Mouse (Mus musculus) CD4-positive helper T cell, adult 2 months (primary cell): ENCODE measurements around the gene Agtrap.
"Not testable (repeated sequence)": the region's sequence is repeated elsewhere in the genome, so short reads cannot be mapped to it uniquely, and the experiment has no call there.

ENCODE experiments used
- DNase-seq: peaks from one replicate; pipeline ENCODE4 v3.0.0-alpha.2; 2012; ENCODE audit warnings: low read depth, missing footprints, low spot score

The Agtrap gene

DNA sequence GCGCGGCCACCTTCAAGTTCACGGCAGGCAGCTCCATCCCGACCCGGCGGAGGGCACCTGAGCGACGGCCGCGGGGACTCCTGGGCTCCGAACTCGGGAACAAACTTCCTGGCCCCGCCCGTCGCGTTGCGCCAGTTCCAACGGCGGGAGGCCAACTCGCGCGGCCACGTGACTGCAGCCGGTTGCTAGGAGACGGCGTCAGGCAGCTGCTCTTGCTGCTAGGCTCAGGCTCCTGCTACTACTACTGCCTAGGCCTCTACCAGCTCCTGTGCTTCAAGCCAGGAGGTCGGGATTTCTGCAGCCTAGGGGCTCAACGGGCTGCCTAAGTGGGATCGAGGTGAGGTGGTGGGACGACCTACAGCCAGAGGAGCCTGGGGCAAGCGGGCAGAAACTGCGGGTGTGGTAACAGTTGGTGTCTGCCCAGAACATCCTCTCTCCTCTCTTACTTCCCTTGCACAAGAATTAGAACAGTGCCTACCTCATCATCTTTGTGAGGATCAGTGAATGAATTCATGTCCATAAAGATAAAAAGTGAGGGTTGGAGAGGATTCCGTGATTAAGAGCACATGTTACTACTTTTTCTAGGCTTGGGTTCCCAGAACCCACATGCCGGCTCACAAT, at the start of gene Agtrap:
Gene Agtrap, minus strand, starts transcription at position 125 of the 621 bp plus-strand sequence.
- DNase-seq = peak; percentile 91

DNA sequence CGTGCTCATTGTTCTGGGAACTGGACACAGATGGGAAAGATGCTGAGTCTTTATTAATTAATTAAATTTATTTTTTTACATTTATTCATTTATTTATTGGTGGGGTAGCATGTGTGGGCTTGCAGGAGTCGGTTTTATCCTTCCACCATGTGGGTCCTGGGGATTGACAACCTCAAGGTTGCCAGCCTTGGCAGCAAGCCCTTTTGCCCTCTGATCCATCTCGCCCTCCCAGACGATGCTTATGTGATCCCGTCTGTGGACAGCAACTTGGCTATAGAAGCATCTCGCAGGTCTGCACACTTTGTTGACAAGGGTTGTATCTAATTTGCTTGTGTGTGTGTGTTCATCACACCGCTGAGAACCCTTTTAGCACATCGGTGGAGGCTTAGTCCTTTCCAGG, 49.7 kb upstream of the Agtrap start:
- DNase-seq = no peak

DNA sequence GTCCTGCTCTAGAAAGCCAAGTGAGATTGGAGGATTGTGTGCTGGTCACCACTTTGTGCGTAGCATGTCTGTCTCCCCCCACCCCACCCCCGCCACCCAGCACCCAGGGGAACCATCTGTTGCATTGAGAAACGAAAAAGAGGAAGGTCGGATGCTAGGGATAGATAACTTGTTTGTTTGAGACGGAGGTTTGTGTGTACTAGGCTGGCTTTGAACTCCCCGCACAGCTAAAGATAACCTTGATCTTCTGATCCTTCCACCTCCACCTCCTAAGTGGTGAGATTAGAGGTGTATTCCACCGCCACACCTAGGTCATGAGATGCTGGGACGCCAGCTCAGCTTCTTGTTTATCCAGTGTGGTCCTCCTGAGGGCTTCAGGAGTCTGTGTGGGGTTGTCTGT, 47.2 kb upstream of the Agtrap start:
- no peak for DNase-seq

DNA sequence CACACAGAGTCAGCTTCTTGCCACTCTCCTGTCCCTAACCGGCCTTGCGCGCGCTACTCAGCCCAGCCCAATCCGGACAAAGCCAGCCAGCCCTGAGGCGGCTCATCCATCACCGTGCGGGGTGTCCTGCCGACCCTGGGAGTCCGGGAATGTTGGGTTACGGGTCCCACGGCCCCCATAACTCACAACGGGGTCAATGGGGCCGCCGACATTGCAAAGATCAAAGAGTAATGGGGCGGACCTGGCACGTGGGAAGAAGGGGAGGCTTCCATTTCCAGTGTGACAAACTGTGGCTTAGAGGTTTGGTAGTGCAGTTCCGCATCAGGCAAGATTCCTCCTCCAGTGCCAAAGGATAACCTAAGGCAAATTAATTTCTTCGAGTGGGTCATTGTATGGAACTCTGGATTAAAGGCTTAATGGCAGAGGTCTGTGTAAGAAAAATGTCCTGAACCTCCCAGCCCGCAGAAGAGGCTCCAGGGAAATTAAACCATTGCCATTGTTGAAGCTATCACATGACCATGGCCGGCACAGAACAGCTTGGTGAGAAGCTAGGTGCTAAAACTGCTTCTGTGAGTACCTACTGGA, 43.8 kb upstream of the Agtrap start:
- DNase-seq = no peak

DNA sequence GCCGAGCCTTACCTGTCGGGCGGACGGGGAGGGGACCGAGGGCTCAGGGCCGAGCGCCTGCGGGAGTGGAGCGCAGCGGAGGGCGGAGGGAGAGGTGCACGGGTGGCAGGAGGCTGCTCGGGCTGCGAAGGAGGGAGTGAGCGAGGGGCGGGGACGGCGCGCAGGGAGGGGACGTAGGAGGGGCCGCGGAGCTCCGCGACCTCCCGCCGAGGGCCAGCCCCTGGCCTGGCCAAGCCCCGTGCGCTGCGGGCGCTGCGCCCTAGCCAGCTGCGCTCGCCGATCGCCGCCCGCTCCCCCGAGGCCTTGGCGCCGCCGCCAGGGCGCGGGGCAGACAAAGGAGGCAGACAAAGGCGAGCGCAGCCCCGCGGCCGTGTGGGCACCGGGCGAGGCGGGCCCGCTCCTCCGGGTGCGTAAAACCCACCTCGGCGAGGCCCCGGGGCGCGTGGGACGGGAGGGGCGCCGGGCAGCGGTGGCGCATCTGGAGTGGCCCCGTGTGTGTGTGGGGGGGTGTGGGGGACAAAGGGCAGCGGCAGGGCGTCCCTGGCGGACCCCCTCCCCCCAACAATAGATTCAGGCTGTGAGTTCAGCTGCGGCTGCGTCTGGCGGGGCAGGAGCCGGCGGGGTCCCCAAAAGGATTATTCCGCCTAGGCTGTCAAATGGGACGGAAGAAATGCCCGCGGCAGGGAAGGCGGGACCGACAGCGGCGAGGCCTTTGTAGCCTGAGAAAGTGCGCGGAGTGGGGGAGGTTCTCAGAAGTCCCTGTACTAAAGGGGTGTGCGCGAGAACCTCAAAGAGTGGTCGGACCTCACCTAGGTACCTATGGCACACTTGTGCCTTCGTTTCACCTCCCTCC, 43.0 kb upstream of the Agtrap start, which contains the start of gene Draxin:
Gene Draxin, minus strand, starts transcription at position 138 of the 853 bp plus-strand sequence.
- DNase-seq = no peak

DNA sequence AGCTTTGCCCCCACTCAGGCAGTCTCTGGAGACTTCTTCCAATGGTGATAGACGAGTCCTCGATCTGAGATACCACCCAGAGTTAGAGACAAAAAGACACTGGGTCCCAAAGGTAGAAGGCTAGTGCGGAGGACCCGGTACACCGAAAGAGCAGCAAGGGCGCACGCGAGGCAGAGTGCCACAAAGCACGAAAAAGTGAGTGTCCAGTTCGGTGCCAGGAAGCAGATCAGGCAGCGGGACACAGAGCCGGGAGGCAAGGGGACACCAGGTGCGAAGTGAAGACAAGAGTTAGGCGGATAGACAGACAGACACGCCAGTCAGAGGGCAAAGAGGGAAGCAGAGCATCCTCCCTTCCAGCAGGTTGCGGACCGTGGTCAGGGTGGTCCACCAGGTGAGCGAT, 42.3 kb upstream of the Agtrap start, which contains the start of gene Mad2l2:
Gene Mad2l2, plus strand, starts transcription at position 252 of the 400 bp plus-strand sequence.
- DNase-seq = no peak

DNA sequence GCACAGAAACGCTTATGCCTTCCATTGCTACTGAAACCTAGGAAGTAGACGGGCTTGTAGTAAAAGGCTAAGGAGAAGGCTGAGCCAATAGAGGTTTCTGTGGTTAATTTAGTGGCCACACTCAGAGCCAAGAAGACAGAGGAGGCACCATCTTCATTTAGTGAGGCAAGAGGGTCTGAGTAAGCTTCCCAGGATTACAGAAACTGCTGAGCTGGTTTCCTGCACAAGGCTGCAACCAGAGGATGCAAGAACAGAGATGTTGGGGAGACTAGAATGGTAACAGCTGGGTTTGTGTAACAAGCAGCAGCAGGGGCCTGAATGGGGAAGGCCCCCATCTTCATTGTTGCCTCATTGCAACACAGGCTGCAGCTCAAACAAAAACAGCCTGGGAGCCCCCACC, 40.8 kb upstream of the Agtrap start:
- DNase-seq = no peak

DNA sequence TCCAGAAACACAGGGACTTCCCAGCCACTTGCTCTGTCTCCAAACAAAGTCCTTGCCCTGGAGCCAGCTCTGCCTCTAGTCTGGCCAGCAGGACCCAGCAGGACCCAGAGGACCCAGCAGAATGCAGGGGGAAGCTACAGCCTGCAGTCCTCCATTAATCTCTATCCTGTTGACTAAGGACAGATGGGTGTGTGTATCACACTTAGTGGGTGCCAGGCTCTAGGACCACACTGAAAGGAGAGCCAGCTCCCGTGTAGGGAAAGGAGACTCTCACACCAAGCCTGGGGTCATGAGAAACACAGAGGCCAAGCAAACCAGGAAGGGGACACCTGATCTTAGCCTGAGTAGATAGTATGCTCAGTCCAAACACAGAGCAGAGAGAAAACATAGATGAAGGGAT, 40.4 kb upstream of the Agtrap start:
- no peak for DNase-seq

DNA sequence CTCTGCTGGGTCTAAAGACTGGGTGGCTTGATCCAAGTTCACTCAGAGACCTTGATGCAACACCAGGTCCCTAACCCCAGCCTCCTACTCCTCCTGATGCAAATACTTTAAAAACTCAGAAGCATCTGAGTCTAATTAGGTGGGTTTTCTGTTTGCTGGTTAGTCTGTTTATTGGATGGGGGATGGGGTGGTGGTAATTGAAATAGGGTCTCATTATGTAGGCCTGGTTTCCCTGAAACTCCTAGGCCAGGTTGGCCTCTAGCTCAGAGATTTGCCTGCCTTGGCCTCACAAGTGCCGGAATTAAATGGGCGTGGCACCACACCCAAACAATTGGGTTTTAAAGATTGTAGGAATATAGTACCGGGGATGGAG, 34.8 kb upstream of the Agtrap start:
- no peak for DNase-seq

DNA sequence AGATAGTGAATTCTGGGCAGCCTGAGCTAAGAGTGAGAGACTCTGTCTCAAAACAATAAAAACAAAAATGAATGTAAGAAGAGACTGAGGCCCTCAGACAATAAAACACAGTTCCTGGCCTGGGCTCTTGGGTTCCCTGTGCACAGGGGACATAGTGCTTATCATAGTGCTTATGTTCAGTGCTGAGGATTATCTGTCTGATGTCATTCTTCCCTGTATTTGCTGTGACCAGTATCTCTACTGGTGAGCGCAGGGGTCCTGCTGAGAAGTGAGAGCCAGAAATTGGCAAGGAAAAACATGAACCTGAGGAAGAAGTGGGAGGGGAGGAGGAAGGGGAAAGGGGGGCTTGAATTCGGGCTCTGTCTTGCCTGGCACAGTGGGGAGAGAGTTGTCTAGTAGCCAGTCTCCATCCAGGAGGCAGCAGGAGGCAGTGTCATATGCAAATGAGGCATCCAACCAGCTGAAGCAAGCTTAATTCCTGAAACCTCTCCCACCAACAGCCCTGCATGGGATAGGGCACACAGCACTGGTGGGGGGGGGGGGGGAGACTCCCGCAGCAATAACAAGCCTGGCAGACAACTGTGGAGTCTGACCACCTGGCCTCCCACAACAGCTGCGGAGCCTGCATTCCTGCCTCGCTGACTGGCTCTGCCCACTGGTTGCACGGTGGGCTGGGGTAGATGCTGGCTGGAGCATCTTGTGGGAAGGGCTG, 34.3 kb upstream of the Agtrap start:
- DNase-seq = no peak

DNA sequence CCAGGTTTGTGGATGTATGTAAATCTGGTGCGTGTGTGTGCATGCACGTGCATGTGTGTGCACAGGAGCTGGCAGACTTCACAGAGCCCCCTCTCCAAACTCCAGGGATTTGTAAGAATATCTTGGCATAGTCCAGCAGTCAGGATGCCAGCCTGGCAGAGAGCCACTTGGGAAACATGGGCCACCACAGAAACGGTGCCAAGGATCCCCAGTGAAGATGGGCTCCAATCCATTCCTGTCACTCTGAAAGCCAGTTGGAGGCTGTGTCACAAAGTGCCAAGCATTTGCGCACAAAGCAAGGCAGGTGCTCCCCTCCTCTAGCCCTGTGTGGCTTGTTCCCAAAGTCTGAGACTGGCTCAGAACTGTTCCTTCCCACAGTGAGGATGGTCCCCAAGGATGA, 33.5 kb upstream of the Agtrap start:
- DNase-seq = no peak

DNA sequence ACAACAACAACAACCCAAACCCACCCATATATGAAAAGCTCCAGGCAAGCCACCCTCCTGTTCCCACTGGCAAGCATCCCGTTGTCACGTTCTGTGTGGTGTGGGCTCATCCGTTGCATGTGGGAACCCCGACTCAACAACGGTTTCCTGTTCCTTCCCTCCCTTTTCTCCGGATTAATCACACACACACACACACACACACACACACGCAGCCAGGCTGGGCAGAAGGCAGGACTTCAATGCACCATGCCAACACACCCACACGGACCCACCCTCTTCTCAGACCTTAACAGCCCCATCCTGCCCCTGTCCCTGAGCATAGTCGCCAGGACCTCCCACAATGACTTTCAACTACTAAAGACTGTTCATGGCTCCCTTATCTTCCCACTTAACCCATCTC, 32.7 kb upstream of the Agtrap start:
- no peak for DNase-seq

DNA sequence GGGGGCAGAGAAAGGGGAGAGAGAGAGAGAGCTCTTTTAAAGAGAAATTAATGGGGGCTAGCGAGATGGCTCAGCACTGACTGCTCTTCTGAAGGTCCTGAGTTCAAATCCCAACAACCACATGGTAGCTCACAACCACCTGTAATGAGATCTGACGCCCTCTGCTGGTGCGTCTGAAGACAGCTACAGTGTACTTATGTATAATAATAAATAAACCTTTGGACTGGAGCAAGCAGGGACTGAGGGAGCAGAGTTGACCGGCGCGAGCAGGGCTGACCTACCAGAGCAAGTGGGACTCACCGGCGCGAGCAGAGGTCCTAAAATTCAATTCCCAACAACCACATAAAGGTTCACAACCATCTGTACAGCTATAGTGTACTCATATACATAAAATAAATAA, 31.7 kb upstream of the Agtrap start:
- DNase-seq = not testable (repeated sequence)

DNA sequence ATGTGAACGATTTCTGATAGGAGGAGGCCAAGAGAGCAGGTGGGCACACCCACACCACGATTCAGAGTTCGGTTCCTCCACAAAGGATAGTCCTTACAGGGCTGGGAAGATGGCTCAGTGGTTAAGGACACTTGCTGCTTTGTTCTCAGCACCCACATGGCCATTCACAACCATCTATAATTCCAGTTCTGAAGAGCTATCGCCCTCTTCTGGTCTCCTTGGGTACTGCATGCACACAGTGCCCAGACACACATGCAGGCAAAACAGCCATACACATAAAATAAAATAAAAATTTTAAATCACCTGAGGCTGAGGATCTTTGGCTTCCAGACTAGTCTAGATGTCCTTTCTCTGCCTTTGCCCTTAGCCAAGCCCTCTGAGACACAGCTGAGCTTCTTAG, 29.6 kb upstream of the Agtrap start:
- DNase-seq = no peak

DNA sequence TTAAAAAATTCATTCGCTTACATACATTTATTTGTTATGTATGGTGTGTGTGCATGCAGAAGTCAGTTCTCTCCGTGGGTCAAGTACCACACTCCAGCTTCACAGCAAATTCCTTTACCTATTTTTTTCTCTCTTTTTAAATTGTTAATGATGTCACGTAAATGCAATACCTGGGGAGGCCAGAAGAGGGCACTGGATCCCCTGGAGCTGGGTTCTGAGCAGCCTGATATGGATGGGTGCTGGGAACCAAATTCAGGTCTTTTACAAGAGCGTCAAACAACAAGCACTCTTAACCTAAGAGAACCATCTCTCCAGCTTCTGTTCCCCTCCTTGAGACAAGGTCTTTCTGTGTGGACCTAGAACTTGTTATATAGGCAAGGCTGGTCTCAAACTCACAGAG, 28.8 kb upstream of the Agtrap start:
- DNase-seq = peak; percentile 23

DNA sequence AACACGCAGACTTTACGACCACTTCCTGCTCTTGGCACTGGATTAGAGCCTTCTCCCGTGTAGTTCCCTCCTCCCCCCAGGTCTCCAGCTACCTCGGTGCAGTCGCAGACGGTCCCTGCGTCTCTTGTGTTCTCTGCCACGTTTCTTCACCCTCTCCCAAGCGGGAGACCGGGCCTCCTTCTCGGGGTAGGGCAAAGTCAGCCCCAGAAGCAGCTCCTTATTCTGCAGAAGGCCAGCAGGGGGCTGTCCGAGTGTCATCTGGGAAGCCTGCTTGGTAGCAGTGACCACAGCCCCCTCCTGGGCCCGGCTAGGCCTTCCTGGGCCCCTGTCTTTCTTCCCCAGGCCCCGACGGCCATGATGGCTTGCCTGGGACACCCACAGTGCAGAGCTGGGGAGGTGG, 27.6 kb upstream of the Agtrap start:
- DNase-seq = peak; percentile 44

DNA sequence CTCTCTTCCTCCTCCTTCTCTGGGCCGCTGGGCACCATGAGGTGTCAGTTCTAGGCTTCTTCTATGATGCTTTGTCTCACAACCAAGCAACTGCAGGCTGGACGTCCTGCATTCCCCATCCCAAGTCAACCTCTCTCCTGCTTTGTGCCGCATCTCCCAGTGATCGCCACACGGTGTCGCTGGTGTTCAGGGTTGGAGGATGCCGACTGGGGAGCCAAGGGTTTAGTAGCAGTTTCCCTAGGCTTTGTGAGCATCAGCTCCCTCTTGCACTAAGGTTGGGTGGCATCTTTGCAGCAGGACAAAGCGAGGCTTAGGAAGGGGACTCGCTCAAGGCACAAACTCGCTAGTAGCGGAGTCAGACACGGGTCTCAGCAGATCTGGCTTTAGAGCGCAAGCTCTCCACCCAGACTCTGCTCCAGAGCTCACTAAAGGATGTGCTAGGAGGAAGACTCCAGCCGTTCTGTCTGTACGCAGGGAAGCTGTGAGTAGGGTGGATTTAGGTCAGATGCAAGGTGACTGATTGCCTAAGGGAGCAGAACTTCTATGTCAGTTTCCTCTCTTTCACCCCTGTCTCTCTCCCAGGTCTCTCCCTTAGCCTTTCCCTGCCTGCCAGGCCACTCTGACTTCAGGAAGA, 27.0 kb upstream of the Agtrap start:
- peak; percentile 75 for DNase-seq

DNA sequence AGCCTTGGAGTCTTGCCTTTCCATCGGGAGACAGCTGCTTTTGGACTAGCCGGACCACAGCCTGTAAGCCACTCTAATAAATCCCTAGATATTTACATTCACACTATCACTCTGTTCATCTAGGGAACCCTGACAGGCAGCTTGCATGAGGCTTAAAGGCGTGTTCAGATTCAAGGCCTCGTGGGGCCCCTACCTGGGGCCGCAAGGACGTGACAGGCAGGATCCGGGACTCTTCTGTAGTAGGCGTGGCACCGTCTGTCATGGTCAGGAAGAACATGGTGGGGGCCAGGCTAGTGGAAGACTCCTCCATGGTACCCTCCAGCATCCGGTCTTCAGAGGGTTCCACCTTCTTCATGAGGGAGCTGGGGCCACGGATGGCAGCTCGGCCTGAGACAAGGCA, 24.7 kb upstream of the Agtrap start:
- no peak for DNase-seq

DNA sequence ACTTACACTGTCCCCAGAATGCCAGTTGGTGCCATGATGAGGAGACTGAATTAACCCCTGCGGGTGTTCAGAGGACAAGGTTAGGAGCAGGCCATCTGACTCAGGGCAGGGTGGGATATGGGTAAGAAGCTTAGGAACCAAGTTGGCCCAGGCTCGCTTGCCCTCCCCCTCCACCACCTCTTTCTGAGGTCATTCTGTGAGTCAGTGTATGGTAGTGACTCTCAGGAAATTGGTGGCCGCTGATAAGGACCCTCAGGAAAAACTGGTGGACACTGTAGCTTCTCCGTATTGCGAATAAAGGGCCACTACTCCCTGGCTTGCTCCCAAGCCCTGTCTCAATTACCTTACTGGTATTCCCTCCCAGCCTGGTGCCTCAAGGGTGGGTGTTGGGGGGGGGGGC, 21.4 kb upstream of the Agtrap start:
- DNase-seq = no peak

DNA sequence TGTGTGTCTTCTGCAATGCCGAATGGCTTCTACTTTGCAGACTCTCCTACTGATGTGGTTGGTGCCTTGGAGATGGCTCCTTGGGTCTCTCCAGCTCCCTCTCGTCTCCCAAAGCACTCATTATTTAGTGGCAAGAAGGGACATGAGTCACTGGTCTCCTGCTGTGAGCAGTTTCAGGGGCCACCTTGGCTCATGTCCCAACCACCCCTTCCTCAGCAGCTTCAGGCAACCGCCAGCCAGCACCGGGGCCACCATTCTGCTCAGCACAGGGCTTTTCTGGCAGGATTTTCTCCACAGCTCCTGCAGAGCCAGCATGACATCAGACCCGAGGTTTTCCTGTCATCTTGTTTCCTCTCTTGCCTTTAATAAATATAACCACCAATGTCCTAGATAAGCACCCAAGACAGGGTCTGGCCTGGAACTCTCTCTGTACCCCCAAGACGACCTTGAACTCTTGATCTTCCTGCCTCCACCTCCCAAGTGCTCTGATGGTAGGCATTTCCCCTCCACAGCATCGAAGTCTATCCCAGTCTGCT, 20.8 kb upstream of the Agtrap start:
- no peak for DNase-seq

DNA sequence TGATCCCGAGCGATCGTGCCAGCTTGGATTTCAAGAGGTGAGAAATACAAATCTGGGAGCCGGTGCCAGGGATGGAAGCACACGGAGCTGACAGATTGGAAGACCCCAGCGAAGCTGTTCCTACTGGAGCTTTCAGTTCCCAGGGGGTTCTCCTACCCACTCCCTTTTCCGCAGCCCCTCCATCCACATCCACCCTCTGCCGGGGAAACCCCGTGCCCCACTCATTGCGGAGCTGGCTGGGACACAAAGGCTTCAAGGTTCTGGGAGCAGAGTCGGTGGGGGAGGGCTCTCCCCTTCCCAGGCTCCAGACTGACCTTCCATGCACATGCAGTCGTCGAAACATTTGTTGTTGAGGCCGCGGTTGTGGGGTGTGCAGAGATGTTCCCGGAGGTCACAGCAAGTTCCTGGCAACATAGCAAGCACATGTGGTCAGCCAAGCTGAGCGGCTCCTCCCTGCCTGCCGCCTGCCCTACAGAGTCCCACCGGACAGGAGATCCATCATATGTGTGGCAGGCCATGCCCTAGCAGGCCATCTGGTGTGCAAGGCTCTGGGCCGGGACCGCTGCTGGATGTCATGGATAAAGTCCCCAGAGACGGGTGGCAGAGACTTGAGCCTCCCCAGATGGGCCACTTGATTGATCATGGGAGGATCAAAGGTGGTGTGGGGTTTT, 19.9 kb upstream of the Agtrap start:
- DNase-seq = no peak
